Mouse (Mus musculus) midbrain, embryonic 11.5 days (tissue): ENCODE data around the gene Ube2k. TPM values are rescaled to one million over a fixed set of nuclear protein-coding genes. Genes with fewer than 3 reads are reported as not detected.

Source experiments
- polyA plus RNA-seq: library from polyadenylated mRNA; unstranded; fragments of >200 nt; fragmentation: Nextera tagmentation; extraction: Ambion mirVana; gene quantifications from 2 replicates; pipeline ENCODE4 v1.2.1, GENCODE M21; 2014

Gene Ube2k
- polyA plus RNA-seq, 1 experiment from 2014 or later = 143 TPM

Other genes starting within 250 kb of the Ube2k start
- gene Rfc1, start 201.6 kb upstream of the Ube2k start, polyA plus RNA-seq = 92.3 and 98.2 TPM in 2 replicates
- gene Klb, start 188.9 kb upstream of the Ube2k start, polyA plus RNA-seq = 0.04 and 0.14 TPM in 2 replicates
- 896 and 929 TPM in 2 replicates for gene Rpl9, start 145.8 kb upstream of the Ube2k start, polyA plus RNA-seq
- gene Lias, start 145.7 kb upstream of the Ube2k start, polyA plus RNA-seq = 67.4 and 67.8 TPM in 2 replicates
- gene Ugdh, start 101.3 kb upstream of the Ube2k start, polyA plus RNA-seq = 55.0 and 63.3 TPM in 2 replicates
- not detected in 2 replicates for gene Gm43552, start 44.4 kb upstream of the Ube2k start, polyA plus RNA-seq
- gene Smim14, start within 50 bp of the Ube2k start, polyA plus RNA-seq = 82.9 and 85.1 TPM in 2 replicates
- 127 and 139 TPM in 2 replicates for gene Pds5a, start 161.0 kb downstream of the Ube2k start, polyA plus RNA-seq
- 40.1 and 43.1 TPM in 2 replicates for gene N4bp2, start 226.3 kb downstream of the Ube2k start, polyA plus RNA-seq